Mouse (Mus musculus) kidney, adult 2 months (tissue): ENCODE measurements at regions not wholly inside any gene's neighbourhood (a gene's known extent, or its start where the extent isn't known, plus 50 kb on each side); places are given as distances from the start of the nearest gene placed in this dataset.

Experiments
- CTCF ChIP-seq: fragments of 200-500 bp; conservative IDR thresholded peaks from 2 replicates; pipeline ENCODE4 v1.5.1; 2011; ENCODE audit warnings: low read depth, mild to moderate bottlenecking, control low read depth, low read length, moderate library complexity, mixed read lengths; ENCODE audit not compliant: insufficient read depth, insufficient read length
- POLR2A ChIP-seq: fragments of 200-500 bp; IDR thresholded peaks from one replicate; pipeline ENCODE4 v1.6.1; 2011; ENCODE audit warnings: low read depth, low read length, control low read depth

DNA sequence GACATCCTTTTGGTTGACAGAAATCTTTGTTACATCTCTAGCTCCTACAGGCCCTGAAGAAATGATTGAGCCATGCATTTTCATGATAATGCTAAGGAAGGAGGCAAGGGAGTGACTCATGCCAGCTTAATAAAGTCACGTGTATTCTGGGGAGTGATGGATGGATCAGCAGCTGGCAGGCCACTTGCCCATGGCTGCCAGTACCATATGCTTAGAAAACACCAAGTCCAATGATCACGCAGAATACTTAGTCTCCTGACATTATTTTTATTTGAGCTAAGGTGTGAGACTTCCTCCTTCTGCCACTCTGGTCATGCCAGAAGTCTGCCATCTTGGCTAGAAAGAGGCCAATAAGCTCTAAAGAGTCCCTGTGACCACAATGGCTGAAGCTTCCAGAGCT is 129.3 kb downstream of the H2afy start:
- TF ChIP-seq CTCF: no peak
- no peak for TF ChIP-seq POLR2A
